Mouse (Mus musculus) B cell, adult 2 months (primary cell): ENCODE results near the gene Olfr887.

Experiments
- DNase-seq, 2 experiments: peaks; one replicate each; pipeline ENCODE4 v3.0.0; 2022

The Olfr887 gene

GRCm38 (mm10) chr9:38083772-38084171, at the start of gene Olfr887:
Gene Olfr887 (plus strand): TSS chr9:38084072.
- no peak for DNase-seq

- DNase-seq, result no peak
These were observed 37.6 kb upstream of the Olfr887 start, which contains the start of gene Olfr884 for GRCm38 (mm10) chr9:38046255-38046654. Gene Olfr884 (plus strand): TSS chr9:38046555.

- no peak for DNase-seq
These were observed 22.9 kb upstream of the Olfr887 start, which contains the start of gene Olfr885 for GRCm38 (mm10) chr9:38061022-38061421. Gene Olfr885 (plus strand): TSS chr9:38061322.

GRCm38 (mm10) chr9:38107828-38108227, 24.0 kb downstream of the Olfr887 start, which contains the start of gene Olfr888:
Gene Olfr888 (plus strand): TSS chr9:38108128.
- no peak for DNase-seq

- DNase-seq, result no peak
These were observed 31.0 kb downstream of the Olfr887 start, which contains the start of gene Olfr889 for GRCm38 (mm10) chr9:38114898-38115297. Gene Olfr889 (plus strand): TSS chr9:38115198.
